Mouse (Mus musculus) embryonic fibroblast, embryonic 13.5 days (primary cell): ENCODE results near the gene H2-DMb2.

Experiments used
- CTCF ChIP-seq: IDR thresholded peaks from 2 replicates; pipeline ENCODE4 v1.5.1; 2011; ENCODE audit warnings: mild to moderate bottlenecking, control low read depth, low read length, moderate library complexity, borderline replicate concordance; ENCODE audit not compliant: insufficient read depth
- POLR2A ChIP-seq: IDR thresholded peaks from 2 replicates; pipeline ENCODE4 v1.6.1; 2011; ENCODE audit warnings: low read depth, mild to moderate bottlenecking, control low read depth, low read length, moderate library complexity

GRCm38 (mm10) chr17:34200772-34201505 is 57.8 kb downstream of the H2-DMb2 start:
- TF ChIP-seq CTCF (no peak), POLR2A (no peak)
